In the genomic region with DNA sequence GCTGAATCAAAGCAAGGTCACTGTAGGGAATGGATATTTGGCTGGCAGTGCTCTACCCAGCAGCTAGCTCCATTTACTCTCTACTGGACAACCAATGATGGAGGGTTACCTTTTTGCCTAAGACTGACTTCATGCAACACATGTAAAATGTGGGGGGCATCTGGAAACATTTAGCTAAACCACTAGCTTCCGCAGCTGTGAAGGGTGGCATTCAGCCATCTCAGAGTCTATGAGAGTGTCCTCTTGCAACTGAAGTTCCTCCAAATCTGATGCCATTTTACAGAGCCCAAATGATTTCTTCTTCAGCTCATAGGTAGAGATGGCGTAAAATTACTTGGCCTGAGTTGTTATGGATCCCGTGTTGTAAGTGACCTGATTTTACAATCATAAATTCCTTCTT, we compare ENCODE assay signal across 22 mouse cellular contexts.
DNase-seq lines count a peak whose midpoint lies in the region; ATAC-seq lines count a peak whose summit lies in the region.
"Had no signal": no experiment of that assay in that cellular context is flagged by ENCODE, and none has a peak within 500 bp of the region (broad histone marks: within the 10 kb centered on the region; RNA-seq: fewer than 3 reads in every experiment).

No protein-coding gene starts in this region.

- H3K27me3 ChIP-seq in embryonic facial prominence, embryonic 10.5 days (replicated peaks; ENCODE audit: low read depth, poor library complexity, severe bottlenecking): no peaks in the 10 kb centered on the region
- H3K27me3 ChIP-seq in embryonic facial prominence, embryonic 11.5 days (ENCODE audit: control insufficient read depth, insufficient read depth, low read length): no peaks in the 10 kb centered on the region
- no peaks in the 10 kb centered on the region for H3K27me3 ChIP-seq in embryonic facial prominence, embryonic 14.5 days (replicated peaks; ENCODE audit: control insufficient read depth, insufficient read depth, low read length)
- H3K27me3 ChIP-seq in limb, embryonic 15.5 days: no peaks in the 10 kb centered on the region
- H3K27me3 ChIP-seq: forebrain, embryonic 13.5 days; hindbrain, embryonic 12.5 days; hindbrain, embryonic 15.5 days had no signal

- H3K4me2 ChIP-seq in embryonic facial prominence, embryonic 11.5 days (ENCODE audit: low read depth, low read length): no peak overlapping the region
- H3K4me2 ChIP-seq in embryonic facial prominence, embryonic 14.5 days (ENCODE audit: low read depth, low read length): no peak overlapping the region
- H3K4me2 ChIP-seq in limb, embryonic 15.5 days: no peak overlapping the region
- H3K4me2 ChIP-seq: forebrain, embryonic 13.5 days; heart, embryonic 11.5 days; hindbrain, embryonic 12.5 days; hindbrain, embryonic 15.5 days had no signal

- no peaks in the 10 kb centered on the region for H3K36me3 ChIP-seq in embryonic facial prominence, embryonic 10.5 days (replicated peaks)
- H3K36me3 ChIP-seq in embryonic facial prominence, embryonic 11.5 days (replicated peaks; ENCODE audit: control insufficient read depth, insufficient read depth, low read depth, low read length): no peaks in the 10 kb centered on the region
- H3K36me3 ChIP-seq in embryonic facial prominence, embryonic 14.5 days (ENCODE audit: control insufficient read depth, insufficient read depth, low read length): no peaks in the 10 kb centered on the region
- no peaks in the 10 kb centered on the region for H3K36me3 ChIP-seq in limb, embryonic 15.5 days
- H3K36me3 ChIP-seq: forebrain, embryonic 10.5 days; hindbrain, embryonic 12.5 days; hindbrain, embryonic 15.5 days had no signal

- no peak overlapping the region for H3K4me3 ChIP-seq in embryonic facial prominence, embryonic 10.5 days
- no peak overlapping the region for H3K4me3 ChIP-seq in embryonic facial prominence, embryonic 11.5 days (ENCODE audit: low read depth, low read length)
- no peak overlapping the region for H3K4me3 ChIP-seq in embryonic facial prominence, embryonic 14.5 days (ENCODE audit: low read depth, low read length)
- no peak overlapping the region for H3K4me3 ChIP-seq in limb, embryonic 15.5 days
- H3K4me3 ChIP-seq: forebrain, embryonic 10.5 days; forebrain, embryonic 13.5 days; heart, adult 2 months; hindbrain, embryonic 12.5 days; hindbrain, embryonic 15.5 days had no signal

- ATAC-seq in embryonic facial prominence, embryonic 11.5 days (replicated peaks; ENCODE audit: insufficient number of reproducible peaks, low FRiP score, low TSS enrichment, low read depth): no peak
- ATAC-seq in embryonic facial prominence, embryonic 14.5 days (ENCODE audit: low read depth): no peak
- ATAC-seq in limb, embryonic 15.5 days (ENCODE audit: insufficient number of reproducible peaks, low FRiP score, low TSS enrichment, low read depth): peak; percentile 55; the same call in 1 of the 2 replicates
- no peak for ATAC-seq in CD4-positive, CD25-positive, alpha-beta regulatory T cell, adult 4 months
- ATAC-seq: activated CD4-positive, CD25-positive, alpha-beta regulatory T cell, adult 4 months; forebrain, embryonic 13.5 days; forebrain, embryonic 16.5 days had no signal

- WGBS in embryonic facial prominence, embryonic 10.5 days: 78% methylated on average over 3 of the region's 3 CpGs
- WGBS in embryonic facial prominence, embryonic 11.5 days: 64% methylated on average over 3 of the region's 3 CpGs
- 49% methylated on average over 3 of the region's 3 CpGs for WGBS in embryonic facial prominence, embryonic 14.5 days
- 39% methylated on average over 3 of the region's 3 CpGs for WGBS in limb, embryonic 15.5 days

- peaks cover 27% of the 10 kb centered on the region for H3K4me1 ChIP-seq in embryonic facial prominence, embryonic 10.5 days
- no peaks in the 10 kb centered on the region for H3K4me1 ChIP-seq in embryonic facial prominence, embryonic 11.5 days (ENCODE audit: control insufficient read depth, insufficient read depth, low read length)
- peaks cover 17% of the 10 kb centered on the region for H3K4me1 ChIP-seq in embryonic facial prominence, embryonic 14.5 days (ENCODE audit: control insufficient read depth, insufficient read depth, low read length)
- peaks cover 24% of the 10 kb centered on the region for H3K4me1 ChIP-seq in limb, embryonic 15.5 days
- H3K4me1 ChIP-seq: forebrain, embryonic 13.5 days; hindbrain, embryonic 12.5 days; hindbrain, embryonic 15.5 days had no signal

- H3K9ac ChIP-seq in embryonic facial prominence, embryonic 11.5 days (replicated peaks; ENCODE audit: low read length): no peak overlapping the region
- no peak overlapping the region for H3K9ac ChIP-seq in embryonic facial prominence, embryonic 14.5 days (ENCODE audit: low read depth, low read length)
- no peak overlapping the region for H3K9ac ChIP-seq in limb, embryonic 15.5 days
- H3K9ac ChIP-seq: forebrain, embryonic 13.5 days; hindbrain, embryonic 12.5 days; hindbrain, embryonic 15.5 days had no signal

- H3K9me3 ChIP-seq in embryonic facial prominence, embryonic 10.5 days: no peaks in the 10 kb centered on the region
- H3K9me3 ChIP-seq in embryonic facial prominence, embryonic 11.5 days (replicated peaks; ENCODE audit: control insufficient read depth, low read length): no peaks in the 10 kb centered on the region
- H3K9me3 ChIP-seq in embryonic facial prominence, embryonic 14.5 days (ENCODE audit: control insufficient read depth, low read length): no peaks in the 10 kb centered on the region
- H3K9me3 ChIP-seq in limb, embryonic 15.5 days: no peaks in the 10 kb centered on the region
- H3K9me3 ChIP-seq: forebrain, embryonic 10.5 days; forebrain, embryonic 13.5 days; hindbrain, embryonic 12.5 days; hindbrain, embryonic 15.5 days had no signal

- peak; percentile 23 for DNase-seq in embryonic facial prominence, embryonic 10.5 days (ENCODE audit: low spot score)
- DNase-seq in embryonic facial prominence, embryonic 11.5 days (ENCODE audit: low spot score): peak; percentile 68
- peak; percentile 77 for DNase-seq in embryonic facial prominence, embryonic 14.5 days (ENCODE audit: low spot score)
- DNase-seq in kidney, adult 11 months: no peak
- DNase-seq: adrenal gland, adult 8-10 months; adrenal gland, postnatal 25 days; cerebellum, adult 11-12 months; cerebellum, adult 8-10 months; cerebellum, postnatal 10 days; cerebellum, postnatal 36 days; gastrocnemius, postnatal 10 days; gastrocnemius, postnatal 36 days; heart, adult 2 months had no signal

- H3K27ac ChIP-seq in embryonic facial prominence, embryonic 10.5 days (replicated peaks): 0 out of 2 replicates have a peak overlapping the region, but pooled peaks have one; percentile 24
- H3K27ac ChIP-seq in embryonic facial prominence, embryonic 11.5 days (replicated peaks; ENCODE audit: low read depth, low read length): no peak overlapping the region
- H3K27ac ChIP-seq in embryonic facial prominence, embryonic 14.5 days (replicated peaks; ENCODE audit: low read depth, low read length): no peak overlapping the region
- H3K27ac ChIP-seq in limb, embryonic 15.5 days: peak overlapping the region; percentile 54
- H3K27ac ChIP-seq: forebrain, embryonic 10.5 days; forebrain, embryonic 13.5 days; heart, adult 2 months; hindbrain, embryonic 12.5 days; hindbrain, embryonic 15.5 days had no signal

Comparison
In these comparisons a context has a peak if more than half of its experiments do, and no peak if none do; other contexts are left out.
1. H3K27ac ChIP-seq: peak in embryonic facial prominence, embryonic 10.5 days (single experiment) and limb, embryonic 15.5 days (single experiment); none in embryonic facial prominence, embryonic 11.5 days (single experiment) and embryonic facial prominence, embryonic 14.5 days (single experiment).